Mouse (Mus musculus): ENCODE results near the gene Foxn3.

The Foxn3 gene

GRCm38 (mm10) chr12:99169925-99170324 is 393.5 kb downstream of the Foxn3 start:
- DNase-seq (ENCODE audit: low spot score): no peak

GRCm38 (mm10) chr12:99166091-99166490 is 397.3 kb downstream of the Foxn3 start:
- DNase-seq (ENCODE audit: low spot score): no peak

DNA sequence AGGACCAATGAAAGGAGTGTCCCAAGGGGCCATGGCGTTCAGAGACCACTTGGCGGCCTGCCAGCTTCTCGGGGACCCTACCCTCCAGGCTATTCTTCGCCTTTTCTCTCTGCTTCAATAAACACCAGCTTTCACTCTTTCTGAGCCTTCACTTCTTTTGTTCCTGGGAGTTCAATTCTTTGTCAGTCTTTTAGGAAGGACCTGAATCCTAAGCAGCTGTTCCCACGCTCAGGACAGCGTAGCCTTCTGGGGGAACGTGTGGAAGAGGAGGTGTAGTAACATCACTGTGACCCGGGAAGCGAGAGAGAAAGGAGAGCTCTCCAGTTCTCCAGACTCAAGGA is 400.1 kb downstream of the Foxn3 start:
- no peak for DNase-seq (ENCODE audit: low spot score)

DNA sequence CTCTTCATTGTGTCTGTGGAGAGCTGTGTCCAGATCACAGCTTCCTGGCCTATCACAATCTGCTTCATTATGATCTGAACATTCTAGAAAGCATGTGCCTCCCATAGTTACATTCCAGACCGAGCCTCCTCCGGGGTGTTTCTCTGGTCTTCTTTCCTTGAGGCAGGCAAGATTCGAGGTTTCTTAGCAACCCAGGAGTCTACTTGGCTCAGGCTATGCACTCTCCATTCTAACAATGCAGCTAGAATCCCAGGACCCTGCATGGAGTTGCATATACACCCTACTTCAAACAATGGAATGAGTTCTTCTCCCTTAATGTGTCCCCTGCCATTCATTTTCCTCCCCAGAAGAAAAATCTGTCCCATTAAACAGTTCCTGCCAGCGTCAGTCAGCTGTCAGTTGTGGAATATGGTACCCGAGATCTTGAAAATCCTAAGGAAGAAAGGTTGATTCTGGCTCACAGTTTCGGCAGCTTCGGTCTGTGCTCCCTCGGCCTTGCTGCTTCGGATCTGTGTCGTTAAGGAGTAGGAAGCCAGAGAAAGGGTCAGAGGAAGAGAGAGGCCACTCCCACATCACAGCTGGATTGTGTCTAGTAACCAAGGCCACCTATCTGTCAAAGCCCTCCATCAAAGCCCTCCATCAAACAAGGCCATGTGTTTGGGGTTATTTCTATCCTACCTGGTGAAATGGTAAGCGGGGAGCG is 400.6 kb downstream of the Foxn3 start:
- no peak for DNase-seq (ENCODE audit: low spot score)

- DNase-seq (ENCODE audit: low spot score): no peak
Observed at GRCm38 (mm10) chr12:99162188-99162587, 401.2 kb downstream of the Foxn3 start.

- peak; percentile 24 for DNase-seq (ENCODE audit: low spot score)
Observed at GRCm38 (mm10) chr12:99160061-99160460, 403.3 kb downstream of the Foxn3 start.

- no peak for DNase-seq (ENCODE audit: low spot score)
Observed at GRCm38 (mm10) chr12:99155904-99156303, 407.5 kb downstream of the Foxn3 start.

DNA sequence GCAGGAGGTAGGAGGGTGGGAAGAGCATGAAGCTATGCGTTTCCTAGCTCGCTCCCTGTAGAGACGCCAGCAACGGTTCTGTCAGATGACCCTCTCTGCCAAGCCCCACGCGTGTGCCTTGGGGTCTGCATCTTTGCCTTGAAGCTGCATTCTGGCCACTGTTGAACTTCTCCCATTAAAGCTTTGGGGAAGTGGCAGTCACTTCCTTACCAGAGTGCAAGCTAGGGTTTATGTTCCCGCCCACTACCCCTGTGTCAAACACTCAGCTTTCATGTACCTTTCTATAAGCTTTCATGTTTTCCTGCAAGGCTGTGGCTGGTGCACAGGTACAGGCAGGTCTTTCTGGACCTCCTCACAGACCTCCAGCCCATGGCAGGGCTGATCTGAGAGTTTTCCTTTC is 409.2 kb downstream of the Foxn3 start:
- DNase-seq (ENCODE audit: low spot score): no peak

DNA sequence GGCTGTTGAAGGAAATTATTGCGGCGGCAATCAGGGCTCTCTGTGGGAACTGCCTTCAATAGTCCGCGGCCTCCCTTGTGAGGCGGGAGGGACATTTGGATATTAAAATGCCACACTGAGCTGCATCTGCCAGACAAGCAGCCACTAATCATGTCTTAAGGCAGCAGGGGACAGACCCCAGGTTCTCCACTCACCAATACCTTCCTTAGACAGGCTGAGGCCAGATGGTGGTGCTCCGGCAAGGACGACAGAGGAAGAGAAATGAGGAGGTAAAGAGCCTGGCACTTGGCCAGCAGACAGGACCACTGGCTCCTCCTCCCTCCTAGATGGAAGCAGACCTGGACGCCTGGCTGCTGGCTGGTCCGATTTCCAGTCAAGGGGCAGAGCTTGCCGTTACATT is 409.7 kb downstream of the Foxn3 start:
- DNase-seq (ENCODE audit: low spot score): no peak

- peak; percentile 41 for DNase-seq (ENCODE audit: low spot score)
Observed at GRCm38 (mm10) chr12:99150126-99150525, 413.3 kb downstream of the Foxn3 start.

DNA sequence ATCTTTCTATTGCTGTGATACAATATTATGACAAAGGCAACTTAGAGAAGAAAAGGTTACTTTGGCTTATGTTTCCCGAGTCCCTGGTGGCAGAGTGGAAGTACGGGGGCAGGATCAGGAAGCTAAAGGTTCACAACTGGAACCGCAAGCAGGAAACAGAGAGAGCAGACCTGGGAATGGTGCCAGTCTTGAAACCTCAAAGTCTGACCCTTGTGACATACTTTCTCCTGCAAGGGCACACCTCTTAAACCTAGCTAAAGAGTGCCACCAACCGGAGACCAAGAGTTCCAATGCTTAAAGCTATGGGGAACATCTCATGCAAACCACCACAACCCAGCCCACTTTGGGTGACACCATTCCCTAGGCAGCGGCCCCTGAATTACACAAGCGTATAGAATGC is 414.2 kb downstream of the Foxn3 start:
- DNase-seq (ENCODE audit: low spot score): no peak
